Mouse (Mus musculus): ENCODE data around the gene Desi2.

DNA sequence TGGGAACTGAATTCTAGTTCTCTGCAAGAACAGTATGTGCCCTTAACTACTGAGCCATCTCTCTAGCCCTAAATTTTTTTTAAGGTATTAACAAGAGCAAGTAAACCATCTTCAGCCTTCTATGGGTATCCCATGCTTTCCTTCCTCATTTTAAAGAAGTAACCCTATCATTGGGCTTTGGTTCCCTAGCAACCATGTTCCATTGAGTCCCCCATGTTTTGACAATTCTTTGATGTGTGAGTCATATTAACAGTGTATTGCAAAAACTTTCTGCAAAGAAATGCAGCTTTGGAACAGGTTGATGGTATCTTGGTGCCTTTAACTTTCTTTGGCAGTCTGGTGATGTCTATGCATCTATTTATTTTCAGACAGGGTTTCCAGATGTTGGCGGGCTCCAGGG lies 106.8 kb downstream of the Desi2 start:
- TF ChIP-seq NRF1 (IDR thresholded peaks at IDR 0.05; ENCODE audit: low read depth, low read length), result no peak
- no peak for TF ChIP-seq CHD2 (IDR thresholded peaks at IDR 0.05; ENCODE audit: low read length)
- TF ChIP-seq POLR2A (IDR thresholded peaks at IDR 0.05; ENCODE audit: low read depth, low read length), result no peak
- no peak for TF ChIP-seq MAZ (IDR thresholded peaks at IDR 0.05; ENCODE audit: low read depth, low read length)
